Mouse (Mus musculus): ENCODE measurements around the gene Lingo2. TPM values are rescaled to one million over a fixed set of nuclear protein-coding genes. Genes with fewer than 3 reads are reported as not detected.

Gene Lingo2
- polyA plus RNA-seq, 1 experiment from 2014 or later: 0.40 TPM

DNA sequence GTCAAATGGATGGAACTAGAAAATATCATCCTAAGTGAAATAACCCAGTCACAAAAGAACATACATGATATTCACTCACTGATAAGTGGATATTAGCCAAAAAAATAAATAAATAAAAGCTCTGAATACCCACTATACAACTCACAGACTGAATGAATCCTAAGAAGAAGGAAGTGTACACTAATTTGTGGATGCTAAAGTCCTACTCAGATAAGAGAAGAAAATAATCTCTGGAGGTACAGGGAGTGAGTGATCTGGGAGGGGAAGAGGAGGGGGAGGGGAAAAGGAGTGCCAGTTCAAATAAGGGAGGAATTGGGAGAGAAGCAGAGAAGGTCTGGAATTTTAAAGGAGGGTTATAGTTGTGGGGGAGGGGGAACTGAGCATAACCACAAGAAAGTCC lies 999.7 kb downstream of the Lingo2 start:
- H3K4me2 ChIP-seq (replicated peaks; ENCODE audit: low read depth): no peak overlapping the region
- no peak overlapping the region for H3K9ac ChIP-seq (ENCODE audit: low read depth, low read length)
- no peaks in the 10 kb centered on the region for H3K4me1 ChIP-seq (replicated peaks; ENCODE audit: control insufficient read depth, insufficient read depth, low read length)
- H3K27ac ChIP-seq (ENCODE audit: low read depth, low read length): no peak overlapping the region
- H3K27me3 ChIP-seq (replicated peaks; ENCODE audit: control insufficient read depth, insufficient read depth, low read length): no peaks in the 10 kb centered on the region
- no peaks in the 10 kb centered on the region for H3K36me3 ChIP-seq (ENCODE audit: control insufficient read depth, insufficient read depth)
- no peak overlapping the region for H3K4me3 ChIP-seq (ENCODE audit: low read depth, low read length)
- TF ChIP-seq CTCF (IDR thresholded peaks at IDR 0.05; ENCODE audit: low read depth): no peak
- ATAC-seq: peak; percentile 91
- no peaks in the 10 kb centered on the region for H3K9me3 ChIP-seq (ENCODE audit: control insufficient read depth)

- Histone ChIP-seq H3K4me1 (replicated peaks; ENCODE audit: control insufficient read depth, insufficient read depth, low read length) (no peaks in the 10 kb centered on the region), H3K9me3 (ENCODE audit: control insufficient read depth) (no peaks in the 10 kb centered on the region), H3K27me3 (replicated peaks; ENCODE audit: control insufficient read depth, insufficient read depth, low read length) (no peaks in the 10 kb centered on the region), H3K27ac (ENCODE audit: low read depth, low read length) (no peak overlapping the region), H3K4me2 (replicated peaks; ENCODE audit: low read depth) (no peak overlapping the region), H3K4me3 (ENCODE audit: low read depth, low read length) (no peak overlapping the region), H3K36me3 (ENCODE audit: control insufficient read depth, insufficient read depth) (no peaks in the 10 kb centered on the region), H3K9ac (ENCODE audit: low read depth, low read length) (no peak overlapping the region)
- TF ChIP-seq CTCF (IDR thresholded peaks at IDR 0.05; ENCODE audit: low read depth): no peak
- WGBS: 46% methylated on average over 3 of the region's 3 CpGs
- ATAC-seq: peak; percentile 71
Observed at GRCm38 (mm10) chr4:35951251-35951650, 1000.3 kb downstream of the Lingo2 start.

DNA sequence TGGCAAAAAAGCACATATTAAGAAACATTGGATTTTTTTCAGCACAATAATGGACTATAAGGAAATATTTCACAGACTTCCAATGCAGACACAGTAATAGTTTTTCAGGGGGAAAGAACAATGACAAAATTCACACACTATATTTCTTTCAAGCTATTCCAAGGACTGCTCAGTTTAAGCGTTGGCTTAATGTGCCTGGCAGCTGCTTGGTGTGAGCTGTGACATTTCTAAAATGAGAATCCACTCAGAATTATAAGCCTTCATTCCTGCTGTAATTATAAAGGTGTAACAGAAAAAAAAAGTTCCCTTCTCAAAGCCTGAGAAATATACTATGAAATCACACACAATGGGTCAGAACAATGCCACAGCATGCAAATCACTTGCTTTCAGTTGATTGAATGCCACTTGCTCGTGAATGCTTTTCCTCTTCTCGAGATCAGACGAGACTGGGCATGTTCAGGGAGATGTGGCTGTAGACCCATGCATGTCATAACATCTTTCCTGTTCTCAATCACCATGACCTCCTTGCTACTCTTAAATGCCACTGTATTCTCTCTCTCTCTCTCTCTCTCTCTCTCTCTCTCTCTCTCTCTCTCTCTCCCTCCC lies 1017.4 kb downstream of the Lingo2 start:
- no peak for ATAC-seq
- no peaks in the 10 kb centered on the region for H3K36me3 ChIP-seq (ENCODE audit: control insufficient read depth, insufficient read depth)
- no peak overlapping the region for H3K9ac ChIP-seq (ENCODE audit: low read depth, low read length)
- TF ChIP-seq CTCF (IDR thresholded peaks at IDR 0.05; ENCODE audit: low read depth): no peak
- no peak overlapping the region for H3K4me2 ChIP-seq (replicated peaks; ENCODE audit: low read depth)
- H3K4me3 ChIP-seq (ENCODE audit: low read depth, low read length): no peak overlapping the region
- 68% methylated on average over 4 of the region's 4 CpGs for WGBS
- no peaks in the 10 kb centered on the region for H3K27me3 ChIP-seq (replicated peaks; ENCODE audit: control insufficient read depth, insufficient read depth, low read length)
- no peak overlapping the region for H3K27ac ChIP-seq (ENCODE audit: low read depth, low read length)
- no peaks in the 10 kb centered on the region for H3K9me3 ChIP-seq (ENCODE audit: control insufficient read depth)
- H3K4me1 ChIP-seq (replicated peaks; ENCODE audit: control insufficient read depth, insufficient read depth, low read length): no peaks in the 10 kb centered on the region

- 85% methylated on average over 2 of the region's 2 CpGs for WGBS
- Histone ChIP-seq H3K36me3 (ENCODE audit: control insufficient read depth, insufficient read depth) (no peaks in the 10 kb centered on the region), H3K4me2 (replicated peaks; ENCODE audit: low read depth) (no peak overlapping the region), H3K27ac (ENCODE audit: low read depth, low read length) (no peak overlapping the region), H3K4me3 (ENCODE audit: low read depth, low read length) (no peak overlapping the region), H3K9me3 (ENCODE audit: control insufficient read depth) (no peaks in the 10 kb centered on the region), H3K4me1 (replicated peaks; ENCODE audit: control insufficient read depth, insufficient read depth, low read length) (no peaks in the 10 kb centered on the region), H3K9ac (ENCODE audit: low read depth, low read length) (no peak overlapping the region), H3K27me3 (replicated peaks; ENCODE audit: control insufficient read depth, insufficient read depth, low read length) (no peaks in the 10 kb centered on the region)
- TF ChIP-seq CTCF (IDR thresholded peaks at IDR 0.05; ENCODE audit: low read depth): no peak
- ATAC-seq: no peak
Observed at GRCm38 (mm10) chr4:35927722-35928121, 1023.8 kb downstream of the Lingo2 start.

DNA sequence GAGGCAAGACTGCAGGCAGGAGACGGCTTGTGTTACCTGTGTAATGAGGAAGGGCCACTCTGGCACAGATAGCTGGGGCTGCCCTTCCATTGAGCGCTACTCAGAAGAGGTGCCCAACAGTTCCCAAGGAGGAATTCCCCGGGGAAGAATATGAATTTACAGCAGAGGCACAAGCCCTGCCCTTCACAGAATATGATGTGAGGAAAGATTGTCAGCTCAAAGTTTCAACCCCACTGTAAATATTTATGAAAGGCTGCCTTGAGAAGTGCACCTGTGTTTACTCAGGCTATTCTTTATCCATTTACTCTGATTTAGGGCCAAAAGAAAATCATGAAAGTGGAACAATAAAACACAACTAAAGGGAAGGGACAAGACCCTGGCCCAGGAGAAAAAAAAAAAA lies 1034.1 kb downstream of the Lingo2 start:
- Histone ChIP-seq H3K4me3 (ENCODE audit: low read depth, low read length) (no peak overlapping the region), H3K36me3 (ENCODE audit: control insufficient read depth, insufficient read depth) (no peaks in the 10 kb centered on the region), H3K4me2 (replicated peaks; ENCODE audit: low read depth) (no peak overlapping the region), H3K9ac (ENCODE audit: low read depth, low read length) (no peak overlapping the region), H3K27me3 (replicated peaks; ENCODE audit: control insufficient read depth, insufficient read depth, low read length) (no peaks in the 10 kb centered on the region), H3K4me1 (replicated peaks; ENCODE audit: control insufficient read depth, insufficient read depth, low read length) (no peaks in the 10 kb centered on the region), H3K9me3 (ENCODE audit: control insufficient read depth) (no peaks in the 10 kb centered on the region), H3K27ac (ENCODE audit: low read depth, low read length) (no peak overlapping the region)
- no peak for TF ChIP-seq CTCF (IDR thresholded peaks at IDR 0.05; ENCODE audit: low read depth)
- 34% methylated on average over 3 of the region's 3 CpGs for WGBS
- peak; percentile 16; the same call in 1 of the 2 replicates for ATAC-seq

DNA sequence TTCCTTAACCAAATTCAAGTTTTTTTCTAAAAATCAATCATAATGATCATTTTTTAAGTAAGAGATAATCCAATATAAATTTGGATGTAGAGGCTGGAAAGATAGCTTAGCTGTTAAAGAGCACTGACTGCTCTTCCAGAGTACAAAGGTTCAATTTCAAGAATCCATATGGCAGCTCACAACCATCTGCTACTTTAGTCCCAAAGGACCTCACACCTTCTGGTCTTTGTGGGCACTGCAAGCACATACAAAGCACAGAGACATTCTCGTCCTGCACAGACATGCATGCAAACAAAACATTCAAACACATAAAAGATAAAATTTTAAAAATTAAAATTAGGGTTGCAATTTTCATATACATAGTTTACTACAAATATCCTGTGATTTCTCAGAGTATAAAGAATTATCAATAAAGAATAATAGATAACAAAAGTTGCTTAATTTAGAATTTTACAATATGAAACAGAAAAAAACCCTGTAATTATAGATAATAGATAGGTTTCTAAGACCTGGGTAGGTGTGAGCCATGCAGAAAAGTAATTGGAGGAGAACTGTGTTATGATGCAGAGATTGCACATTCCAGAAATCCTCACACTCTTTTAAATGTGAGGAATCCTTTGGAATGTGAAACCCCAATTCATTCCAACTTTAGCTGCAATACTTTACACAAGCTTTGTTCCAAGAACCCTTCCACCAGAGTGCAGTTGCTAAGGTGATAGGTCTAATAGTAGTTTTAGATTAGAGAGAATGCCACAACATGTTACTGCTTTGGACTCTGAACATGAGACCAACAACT lies 1053.6 kb downstream of the Lingo2 start:
- no peak for ATAC-seq
- H3K4me2 ChIP-seq (replicated peaks; ENCODE audit: low read depth): no peak overlapping the region
- H3K27ac ChIP-seq (ENCODE audit: low read depth, low read length): no peak overlapping the region
- no peaks in the 10 kb centered on the region for H3K27me3 ChIP-seq (replicated peaks; ENCODE audit: control insufficient read depth, insufficient read depth, low read length)
- H3K4me3 ChIP-seq (ENCODE audit: low read depth, low read length): no peak overlapping the region
- H3K4me1 ChIP-seq (replicated peaks; ENCODE audit: control insufficient read depth, insufficient read depth, low read length): no peaks in the 10 kb centered on the region
- no peak for TF ChIP-seq CTCF (IDR thresholded peaks at IDR 0.05; ENCODE audit: low read depth)
- H3K9me3 ChIP-seq (ENCODE audit: control insufficient read depth): no peaks in the 10 kb centered on the region
- H3K36me3 ChIP-seq (ENCODE audit: control insufficient read depth, insufficient read depth): no peaks in the 10 kb centered on the region
- no peak overlapping the region for H3K9ac ChIP-seq (ENCODE audit: low read depth, low read length)
- 70% methylated on average over 1 of the region's 1 CpGs for WGBS

Data from intestine, postnatal 0 days (tissue).